Mouse (Mus musculus) stomach, postnatal 0 days (tissue): ENCODE data around the gene Ppm1h.

ENCODE experiments used
- CTCF ChIP-seq: IDR thresholded peaks from 2 replicates; pipeline ENCODE4 v1.5.1; 2016; ENCODE audit warnings: antibody characterized with exemption, low read depth, mild to moderate bottlenecking, moderate library complexity
- EP300 ChIP-seq: optimal IDR thresholded peaks from 2 replicates; pipeline ENCODE3; 2016; ENCODE audit warnings: antibody characterized with exemption

- TF ChIP-seq CTCF: no peak
- TF ChIP-seq EP300: no peak
Observed at GRCm38 (mm10) chr10:122696335-122696734, 17.8 kb downstream of the Ppm1h start.
